Mouse (Mus musculus): ENCODE measurements around the gene Lcmt2.
"Not testable (repeated sequence)": the region's sequence is repeated elsewhere in the genome, so short reads cannot be mapped to it uniquely, and the experiment has no call there.

The Lcmt2 gene

GRCm38 (mm10) chr2:121140018-121140882 is at the start of gene Lcmt2, which contains the start of gene Adal:
Gene Lcmt2, minus strand, starts transcription at chr2:121140653.
Gene Adal, plus strand, starts transcription at chr2:121140428.
- peak; percentile 89 for DNase-seq

- DNase-seq = no peak
These were observed 48.1 kb upstream of the Lcmt2 start for GRCm38 (mm10) chr2:121188530-121188929.

GRCm38 (mm10) chr2:121184142-121184541 is 43.7 kb upstream of the Lcmt2 start:
- no peak for DNase-seq

GRCm38 (mm10) chr2:121183431-121183830 is 43.0 kb upstream of the Lcmt2 start:
- no peak for DNase-seq

GRCm38 (mm10) chr2:121178828-121179479 is 38.5 kb upstream of the Lcmt2 start:
- DNase-seq = no peak

GRCm38 (mm10) chr2:121170980-121171742 is 30.7 kb upstream of the Lcmt2 start, which contains the start of gene Zscan29:
Gene Zscan29, minus strand, starts transcription at chr2:121171125.
- DNase-seq = peak; percentile 89 to 93

DNA sequence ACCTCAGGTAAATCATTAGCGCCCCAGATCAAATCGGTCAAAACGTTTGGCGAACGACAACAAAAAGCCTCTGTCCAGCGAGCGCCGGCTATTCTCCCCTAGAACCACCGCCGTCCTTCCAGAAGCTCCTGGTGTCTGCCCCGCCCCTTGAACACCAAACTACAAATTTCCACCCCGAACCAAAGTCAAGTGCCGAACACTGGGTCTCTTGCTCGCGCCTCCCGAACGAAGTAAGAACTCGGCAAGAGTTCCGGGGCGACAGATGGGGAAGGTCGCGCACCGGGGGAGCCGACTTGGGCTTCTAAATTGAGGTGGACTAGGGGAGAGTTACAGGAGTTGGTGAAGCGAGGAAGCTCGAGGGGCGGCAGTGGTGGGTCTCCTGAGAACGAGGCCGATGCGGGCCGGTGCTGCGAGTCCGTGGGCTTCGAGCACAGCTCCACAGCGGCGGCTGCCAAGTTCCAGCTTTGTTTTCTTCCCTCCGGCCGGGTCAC is 30.1 kb upstream of the Lcmt2 start, which contains the start of gene Tubgcp4:
TSS of gene Tubgcp4 (plus strand) at position 174 of the 491 bp plus-strand sequence.
- no peak for DNase-seq

DNA sequence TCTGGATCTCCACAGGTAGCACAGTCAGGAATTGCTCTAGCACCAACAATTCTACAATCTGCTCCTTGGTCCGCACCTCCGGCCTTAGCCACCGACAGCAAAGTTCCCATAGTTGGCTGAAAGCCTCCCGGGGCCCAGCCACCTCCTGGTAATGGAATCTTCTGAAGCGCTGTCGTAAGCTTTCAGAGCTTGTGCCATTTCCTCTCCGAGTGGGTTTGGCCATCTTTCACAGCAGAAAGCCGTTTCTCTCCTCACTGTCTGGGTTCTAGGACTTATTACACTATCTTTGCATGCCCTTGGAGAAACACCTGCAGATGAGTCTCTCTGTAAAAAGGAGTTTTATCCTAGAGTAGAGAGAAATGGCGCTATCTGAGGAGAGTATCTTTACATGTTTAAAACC is 29.4 kb upstream of the Lcmt2 start:
- peak; percentile 24 to 28 for DNase-seq

DNA sequence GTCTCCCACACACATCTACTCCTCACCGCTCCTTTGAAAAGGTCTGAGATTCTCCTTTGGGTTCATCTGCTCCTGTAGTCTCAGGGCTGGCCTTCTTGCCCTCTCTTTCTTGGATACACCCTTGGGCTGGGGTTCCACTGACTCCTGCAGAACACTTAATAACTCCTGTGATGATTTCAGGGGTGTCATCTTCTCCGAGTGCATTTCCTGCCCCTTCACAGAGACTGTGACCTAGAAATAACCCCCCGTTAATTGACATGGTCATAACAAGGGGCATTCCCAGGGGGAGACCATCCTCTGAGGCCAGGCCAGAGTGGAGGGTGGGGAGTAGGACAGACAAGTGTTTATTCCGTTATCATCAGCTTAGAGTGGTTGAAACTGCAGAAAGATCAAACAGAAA is 28.7 kb upstream of the Lcmt2 start:
- DNase-seq = no peak

- no peak for DNase-seq
These were observed 12.6 kb upstream of the Lcmt2 start for GRCm38 (mm10) chr2:121153100-121153499.

DNA sequence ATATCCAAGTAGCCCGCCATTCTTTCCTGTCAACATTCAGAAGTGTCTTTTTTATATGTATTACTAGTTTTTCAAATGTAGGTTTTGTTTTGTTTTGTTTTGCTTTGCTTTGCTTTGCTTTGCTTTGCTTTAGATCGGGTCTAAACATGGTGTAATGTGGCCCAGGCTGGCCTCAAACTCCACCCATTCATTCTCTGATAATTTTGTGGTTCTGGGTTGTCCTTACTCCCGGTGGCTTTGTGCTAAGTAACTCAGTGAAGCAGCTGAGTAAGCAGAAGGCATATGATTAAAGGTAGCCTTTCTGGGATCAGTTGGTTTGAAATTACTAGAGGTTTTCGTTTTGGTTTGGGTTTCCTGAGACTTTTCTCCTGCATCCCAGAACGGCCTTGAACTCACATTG is 9.2 kb upstream of the Lcmt2 start:
- DNase-seq = no peak

DNA sequence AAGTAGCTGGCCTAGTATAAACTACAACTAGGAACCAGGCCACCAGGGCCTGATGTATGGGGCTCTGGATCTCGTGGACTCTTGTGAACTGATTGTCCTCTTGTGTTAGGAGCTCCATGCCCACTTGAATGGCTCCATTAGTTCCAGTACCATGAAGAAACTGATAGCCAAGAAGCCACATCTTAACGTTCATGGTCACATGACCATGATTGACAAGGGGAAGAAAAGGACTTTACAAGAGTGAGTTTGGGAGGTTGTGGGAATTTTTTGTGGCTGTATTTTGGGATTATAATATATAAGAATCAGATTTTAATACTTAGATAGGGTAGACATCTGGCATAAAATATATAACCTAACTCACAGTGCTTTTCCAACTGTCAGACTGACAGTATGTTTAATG is 2.0 kb upstream of the Lcmt2 start:
- no peak for DNase-seq

DNA sequence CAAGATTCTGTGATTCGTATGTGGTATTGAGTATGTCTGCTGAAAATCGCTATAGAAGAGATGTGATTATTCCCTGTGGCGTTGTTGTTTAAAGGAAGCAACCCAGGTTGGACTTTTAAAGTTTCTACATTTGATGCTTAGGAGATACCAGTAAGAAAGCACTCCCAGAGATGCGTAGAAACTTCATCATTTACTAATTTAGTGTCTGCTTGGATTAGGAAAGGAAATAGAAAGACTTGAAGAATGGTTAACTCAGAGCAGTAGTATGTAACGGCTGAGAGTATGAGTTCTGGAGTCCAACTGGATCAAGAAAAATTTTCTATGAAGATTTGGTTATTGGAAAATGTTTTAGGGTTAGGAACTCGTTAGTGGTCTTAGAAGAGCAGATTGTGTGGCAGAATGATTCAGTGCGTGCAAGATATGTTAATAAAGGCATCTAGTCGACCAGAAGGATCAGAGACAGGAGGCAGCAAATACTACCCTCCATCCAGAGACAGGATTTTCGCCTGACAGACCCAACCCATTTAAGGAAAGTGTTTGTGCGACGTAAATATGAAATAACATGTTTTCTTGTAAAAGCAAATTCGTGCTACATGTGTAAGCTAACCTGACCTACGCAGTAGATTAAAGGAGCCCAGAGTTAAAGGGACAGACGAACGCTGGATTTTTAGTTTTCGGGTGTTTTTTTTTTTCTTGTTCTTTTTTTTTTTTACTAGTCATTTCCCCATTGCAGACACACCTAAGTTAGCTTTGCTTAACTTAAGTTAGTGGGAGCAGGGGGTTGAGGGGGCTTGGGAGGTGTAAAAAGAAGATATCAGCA is 973 bp upstream of the Lcmt2 start:
- no peak for DNase-seq

GRCm38 (mm10) chr2:121139266-121140017 is 1.0 kb downstream of the Lcmt2 start:
- peak in 1 of 2 experiments; percentile 2 for DNase-seq

GRCm38 (mm10) chr2:121137371-121137770 is 3.1 kb downstream of the Lcmt2 start:
- peak; percentile 5 to 7 for DNase-seq

DNA sequence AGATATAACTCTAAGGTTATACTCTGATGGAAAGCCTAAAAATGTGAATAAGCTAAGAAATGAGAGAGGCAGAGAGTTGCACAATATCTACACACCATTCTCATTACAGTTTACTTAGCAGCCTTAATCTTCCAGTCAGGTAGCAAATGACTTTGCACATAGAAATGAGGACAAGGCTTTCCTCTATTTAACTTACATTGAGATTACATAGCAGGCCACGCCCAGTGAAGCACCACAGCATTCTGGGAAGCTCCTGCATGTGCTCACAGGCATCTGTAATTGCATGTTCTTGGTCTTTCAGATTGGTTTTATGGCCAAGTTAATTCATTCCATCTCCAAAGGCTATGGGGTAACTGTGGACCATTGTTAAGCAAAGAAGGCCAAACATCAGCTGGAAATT is 7.6 kb downstream of the Lcmt2 start:
- DNase-seq = no peak

DNA sequence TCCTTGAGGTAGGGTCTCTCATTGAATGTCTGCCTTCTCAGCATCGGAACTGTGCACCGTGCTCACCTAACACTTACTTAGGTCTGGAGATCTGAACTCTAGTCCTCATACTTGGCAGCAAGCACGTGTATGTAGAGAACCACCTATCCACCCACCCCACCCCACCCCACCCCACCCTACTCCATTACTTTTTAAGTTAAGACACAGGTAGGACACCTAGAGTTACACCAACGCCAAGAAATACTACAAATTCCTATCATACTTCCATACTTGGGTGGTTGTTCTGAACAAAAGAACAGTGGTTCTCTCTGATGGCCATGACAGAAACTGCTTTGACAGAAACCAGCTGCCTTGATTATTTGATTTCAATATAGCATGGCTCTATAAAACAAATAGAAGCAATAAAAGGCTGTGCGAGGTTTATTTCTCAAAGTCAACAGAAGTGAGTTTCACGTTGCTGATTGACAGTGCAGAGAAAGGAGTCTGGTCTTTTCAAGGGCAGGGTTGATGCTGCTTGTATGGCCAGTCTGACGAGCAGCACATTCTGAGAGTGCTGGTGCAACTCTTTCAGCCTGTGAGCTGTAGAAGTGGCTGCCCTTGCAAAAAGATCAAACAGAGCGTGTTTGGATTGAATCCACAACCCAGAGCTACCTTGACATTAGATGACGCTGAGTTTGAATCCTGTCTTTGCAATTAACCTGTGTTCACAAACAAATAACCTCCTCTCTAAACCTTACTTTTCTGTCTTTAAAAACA is 11.4 kb downstream of the Lcmt2 start:
- DNase-seq = no peak

- DNase-seq = no peak
These were observed 12.9 kb downstream of the Lcmt2 start for GRCm38 (mm10) chr2:121127536-121127935.

DNA sequence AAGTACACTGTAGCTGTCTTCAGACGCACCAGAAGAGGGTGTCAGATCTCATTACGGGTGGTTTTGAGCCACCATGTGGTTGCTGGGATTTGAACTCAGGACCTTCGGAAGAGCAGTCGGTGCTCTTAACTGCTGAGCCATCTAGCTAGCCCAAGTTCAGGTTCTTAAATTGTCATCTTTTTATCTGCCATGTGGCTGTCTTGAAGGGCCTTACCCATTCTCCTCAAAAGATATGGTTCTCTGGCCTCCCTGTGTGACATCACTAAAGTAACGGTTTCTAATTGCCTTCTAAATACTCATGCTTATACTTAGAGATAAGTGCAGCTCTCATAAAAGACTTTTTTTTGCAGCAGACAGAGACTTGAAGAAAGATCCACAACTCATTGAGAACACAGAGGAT is 14.2 kb downstream of the Lcmt2 start:
- DNase-seq = not testable (repeated sequence)

DNA sequence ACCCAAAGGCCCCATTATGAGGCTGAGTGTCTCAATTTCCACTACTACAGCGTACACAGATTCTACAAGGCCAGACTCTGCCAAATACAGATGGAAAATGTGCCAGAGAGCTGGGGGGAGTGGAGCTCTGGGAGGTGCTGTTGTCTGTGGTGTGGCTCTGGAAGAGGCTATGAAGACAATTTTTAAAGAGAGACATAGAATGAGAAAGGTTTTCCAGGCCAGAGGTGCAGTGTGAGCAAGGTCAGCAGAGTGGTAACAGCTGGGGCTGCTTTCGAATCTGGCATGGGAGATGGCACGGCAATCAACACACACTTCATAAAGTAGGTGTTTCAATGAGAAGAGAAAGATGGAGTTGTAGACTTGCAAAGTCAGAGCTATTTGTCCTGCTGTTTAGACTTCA is 21.2 kb downstream of the Lcmt2 start:
- no peak for DNase-seq

GRCm38 (mm10) chr2:121115418-121115817 is 25.0 kb downstream of the Lcmt2 start:
- no peak for DNase-seq

Measured in thymus, postnatal 36 days (tissue).